Mouse (Mus musculus): Measurements from ENCODE around the gene Gcnt7. TPM values are rescaled to one million over a fixed set of nuclear protein-coding genes. Genes with fewer than 3 reads are reported as not detected.

The Gcnt7 gene
- polyA plus RNA-seq, 1 experiment, result not detected

DNA sequence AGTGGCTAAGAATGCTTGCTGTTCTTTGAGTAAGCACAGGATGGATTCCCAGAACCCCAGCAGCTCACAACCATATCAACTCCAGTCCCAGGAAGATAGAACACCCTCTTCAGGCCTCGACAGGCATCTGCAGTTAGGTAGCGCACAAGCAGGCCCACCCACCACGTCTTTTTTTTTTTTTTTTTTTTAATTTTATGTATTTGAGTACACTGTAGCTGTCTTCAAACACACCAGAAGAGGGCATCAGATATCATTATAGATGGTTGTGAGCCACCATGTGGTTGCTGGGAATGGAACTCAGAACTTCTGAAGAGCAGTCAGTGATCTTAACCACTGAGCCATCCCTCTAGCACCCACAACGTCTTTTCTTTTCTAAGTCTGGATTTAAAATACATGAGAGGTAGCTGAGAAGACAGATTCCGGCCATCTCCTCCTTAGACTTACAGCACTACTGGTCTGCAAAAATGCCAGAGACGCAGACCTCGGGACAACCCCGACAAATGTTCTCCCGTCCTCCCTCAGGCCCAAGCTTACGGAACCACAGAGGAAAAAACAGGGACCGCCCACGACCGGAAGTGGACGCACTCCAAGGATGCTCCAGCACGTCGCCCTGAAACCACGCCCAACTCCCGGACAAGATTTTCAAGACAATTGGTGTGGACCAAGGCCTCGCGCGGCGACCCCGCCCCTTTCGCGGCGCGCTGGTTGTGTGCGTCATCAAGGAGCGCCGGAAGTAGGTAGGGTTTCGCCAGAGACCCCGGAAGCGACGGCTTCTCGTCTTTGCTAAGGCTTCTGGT lies 18.4 kb downstream of the Gcnt7 start, which contains the start of gene Rtf2:
TSS of gene Rtf2 (plus strand) at position 714 of the 797 bp plus-strand sequence.
- peaks cover 12% of the 10 kb centered on the region; the same call in 1 of the 2 replicates for H3K4me1 ChIP-seq (ENCODE audit: control insufficient read depth, insufficient read depth, insufficient read length, low read length)

DNA sequence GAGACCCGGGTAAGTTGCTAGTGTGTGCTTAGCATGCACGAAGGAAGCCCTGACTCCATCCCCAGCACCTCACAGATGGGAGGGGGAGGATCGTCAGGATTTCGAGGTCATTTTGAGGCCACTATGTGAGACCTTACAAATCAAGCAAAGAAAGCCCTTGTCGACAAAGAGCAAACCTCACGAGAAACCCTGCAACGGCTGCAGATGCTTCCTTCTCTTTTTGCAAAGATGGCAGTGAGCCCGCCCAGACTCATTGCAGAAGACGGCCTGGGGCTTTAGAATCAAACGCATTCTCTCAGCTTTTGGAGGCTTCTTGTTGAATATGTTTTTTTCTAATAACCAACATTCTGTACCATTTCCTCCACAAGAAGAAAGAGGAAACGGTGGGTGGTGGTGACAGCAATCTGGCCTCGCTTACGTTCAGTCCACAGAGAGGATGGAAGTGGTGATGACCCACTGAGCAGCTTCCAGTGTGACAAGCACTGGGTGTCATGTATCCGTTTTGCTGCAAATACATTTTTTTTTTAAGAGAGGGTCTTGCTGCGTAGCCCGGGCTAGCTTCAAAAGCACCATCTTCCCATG lies 20.9 kb downstream of the Gcnt7 start:
- Histone ChIP-seq H3K4me1 (ENCODE audit: control insufficient read depth, insufficient read depth, insufficient read length, low read length) (peaks cover 10% of the 10 kb centered on the region; the same call in 1 of the 2 replicates), H3K4me3 (ENCODE audit: insufficient read depth, low read depth, low read length) (no peak overlapping the region), H3K27ac (replicated peaks; ENCODE audit: low read depth, low read length) (peak overlapping the region; percentile 56)

More for the DNA sequence above, 18.4 kb downstream of the Gcnt7 start, which contains the start of gene Rtf2:
- peak within 1 kb of the TSS; percentile 77 for H3K27ac ChIP-seq (replicated peaks; ENCODE audit: low read depth, low read length)
- H3K4me3 ChIP-seq (ENCODE audit: insufficient read depth, low read depth, low read length), result peak within 1 kb of the TSS; percentile 93

DNA sequence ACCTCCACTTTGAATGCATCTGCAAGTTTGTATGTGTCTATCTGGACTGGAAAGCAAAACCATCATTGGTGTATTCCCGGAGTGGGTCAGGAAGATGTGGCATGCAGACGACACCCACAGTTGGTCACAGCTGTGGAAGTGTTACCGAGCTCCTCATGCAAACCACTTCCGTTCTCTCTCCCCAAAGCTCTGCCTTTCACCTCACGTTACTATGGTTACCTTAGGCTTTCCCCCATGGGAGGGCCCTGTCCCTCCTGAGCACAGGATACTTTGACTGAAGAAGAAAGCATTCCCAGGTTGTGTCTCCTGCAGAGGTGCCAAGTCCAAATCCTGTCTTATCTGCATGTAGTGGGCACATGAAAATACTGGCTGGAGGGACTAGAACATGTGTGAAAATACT lies 24.6 kb downstream of the Gcnt7 start:
- no peak overlapping the region for H3K27ac ChIP-seq (replicated peaks; ENCODE audit: low read depth, low read length)
- no peaks in the 10 kb centered on the region for H3K4me1 ChIP-seq (ENCODE audit: control insufficient read depth, insufficient read depth, insufficient read length, low read length)
- H3K4me3 ChIP-seq (ENCODE audit: insufficient read depth, low read depth, low read length), result no peak overlapping the region

DNA sequence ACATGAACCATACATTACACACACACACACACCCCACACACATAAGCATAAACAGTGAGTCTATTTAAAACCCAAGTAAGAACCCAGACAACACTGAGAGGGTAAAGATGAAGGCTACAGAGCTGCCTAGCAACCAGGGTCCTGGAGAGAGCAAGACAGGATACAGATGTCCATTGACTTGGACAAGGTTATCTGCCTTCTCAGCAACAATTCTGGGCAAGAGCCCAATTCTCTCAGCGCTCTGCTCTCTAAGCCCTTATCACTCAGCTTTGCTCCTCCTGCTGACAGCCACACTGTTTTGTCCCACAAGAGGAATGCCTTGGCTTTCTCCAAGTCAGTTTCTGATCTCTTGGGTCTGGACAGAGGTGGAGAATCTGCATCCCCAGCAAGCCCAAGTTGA lies 27.8 kb downstream of the Gcnt7 start:
- Histone ChIP-seq H3K27ac (replicated peaks; ENCODE audit: low read depth, low read length) (no peak overlapping the region), H3K4me1 (ENCODE audit: control insufficient read depth, insufficient read depth, insufficient read length, low read length) (no peaks in the 10 kb centered on the region), H3K4me3 (ENCODE audit: insufficient read depth, low read depth, low read length) (no peak overlapping the region)

DNA sequence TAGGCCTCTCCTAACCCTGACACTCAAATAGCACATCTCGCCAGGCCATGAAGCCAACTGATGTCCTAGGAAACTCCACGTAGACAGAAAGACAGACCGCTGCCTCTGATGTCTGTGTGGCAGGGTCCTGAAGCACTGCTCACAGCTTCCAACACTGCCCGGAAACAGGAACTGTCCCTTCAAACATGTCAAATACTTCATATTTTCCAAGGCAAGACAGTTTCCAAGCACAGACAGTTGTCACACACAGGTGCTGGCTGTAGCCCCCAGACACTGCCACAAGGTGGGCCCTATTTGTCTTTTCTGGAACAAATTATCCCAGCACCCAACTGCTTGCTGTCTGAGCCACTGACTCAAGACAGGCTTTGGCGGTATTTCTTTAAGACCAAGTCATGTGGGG lies 40.2 kb downstream of the Gcnt7 start:
- Histone ChIP-seq H3K27ac (replicated peaks; ENCODE audit: low read depth, low read length) (no peak overlapping the region), H3K4me3 (ENCODE audit: insufficient read depth, low read depth, low read length) (no peak overlapping the region), H3K4me1 (ENCODE audit: control insufficient read depth, insufficient read depth, insufficient read length, low read length) (no peaks in the 10 kb centered on the region)

DNA sequence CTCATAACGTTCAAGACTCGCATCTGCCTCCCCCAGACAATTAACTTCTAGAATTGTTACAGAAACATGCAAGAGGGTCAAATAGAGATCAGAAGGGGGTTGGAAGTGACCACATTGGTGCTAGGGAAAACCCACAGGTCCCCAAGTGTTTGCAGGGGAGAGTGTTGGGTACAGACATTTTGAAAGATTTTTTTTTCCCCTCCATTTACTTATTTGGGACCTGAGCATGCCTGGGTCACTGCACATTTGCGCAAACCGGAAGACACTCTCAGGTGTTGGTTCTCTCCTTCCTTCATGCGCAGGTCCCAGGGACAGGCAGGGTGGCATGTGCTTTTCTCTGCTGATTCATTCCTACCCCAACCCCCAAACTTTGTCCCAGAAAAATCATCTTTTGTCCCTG lies 41.5 kb downstream of the Gcnt7 start:
- H3K4me1 ChIP-seq (ENCODE audit: control insufficient read depth, insufficient read depth, insufficient read length, low read length), result no peaks in the 10 kb centered on the region
- H3K27ac ChIP-seq (replicated peaks; ENCODE audit: low read depth, low read length), result no peak overlapping the region
- no peak overlapping the region for H3K4me3 ChIP-seq (ENCODE audit: insufficient read depth, low read depth, low read length)

DNA sequence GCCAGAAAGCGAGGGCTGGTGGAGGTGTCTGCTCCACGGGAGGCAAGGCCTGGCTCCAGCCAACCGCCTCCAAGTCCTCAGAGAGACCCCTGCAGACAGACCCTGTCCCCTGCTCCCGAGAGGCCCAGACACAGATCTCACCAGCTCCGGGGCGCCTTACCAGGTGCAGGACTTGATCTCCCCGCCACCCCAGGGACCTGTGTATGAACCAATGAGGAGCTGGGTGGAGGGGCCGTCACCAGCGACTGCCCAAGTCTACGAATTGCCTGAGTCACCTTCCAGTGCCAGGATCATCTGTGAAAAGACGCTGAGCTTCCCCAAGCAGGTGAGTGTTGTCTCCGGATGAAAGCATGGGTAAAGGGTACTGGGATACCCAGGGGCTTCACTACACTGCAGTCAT lies 42.2 kb downstream of the Gcnt7 start:
- Histone ChIP-seq H3K27ac (replicated peaks; ENCODE audit: low read depth, low read length) (no peak overlapping the region), H3K4me3 (ENCODE audit: insufficient read depth, low read depth, low read length) (no peak overlapping the region), H3K4me1 (ENCODE audit: control insufficient read depth, insufficient read depth, insufficient read length, low read length) (no peaks in the 10 kb centered on the region)

DNA sequence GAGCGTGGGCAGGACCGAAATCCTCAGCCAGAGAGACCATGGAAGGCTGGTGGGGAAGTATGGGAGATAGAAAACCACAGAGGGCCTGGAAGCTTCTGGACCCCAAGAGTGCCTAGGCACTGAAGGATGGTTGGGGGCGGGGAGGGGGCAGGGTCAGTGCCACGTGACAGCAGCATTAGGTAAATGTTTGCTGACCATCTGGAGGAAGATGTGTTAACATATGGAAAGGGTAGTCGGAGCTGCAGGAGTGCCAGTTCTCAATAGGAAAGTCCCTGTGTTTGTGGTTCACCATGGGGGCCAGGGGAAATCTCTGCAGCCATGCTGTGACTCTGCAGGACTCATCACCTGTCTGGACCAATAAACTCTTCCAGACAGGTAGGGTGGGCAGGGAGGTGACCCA lies 44.5 kb downstream of the Gcnt7 start:
- no peak overlapping the region for H3K4me3 ChIP-seq (ENCODE audit: insufficient read depth, low read depth, low read length)
- no peak overlapping the region for H3K27ac ChIP-seq (replicated peaks; ENCODE audit: low read depth, low read length)
- H3K4me1 ChIP-seq (ENCODE audit: control insufficient read depth, insufficient read depth, insufficient read length, low read length), result no peaks in the 10 kb centered on the region

DNA sequence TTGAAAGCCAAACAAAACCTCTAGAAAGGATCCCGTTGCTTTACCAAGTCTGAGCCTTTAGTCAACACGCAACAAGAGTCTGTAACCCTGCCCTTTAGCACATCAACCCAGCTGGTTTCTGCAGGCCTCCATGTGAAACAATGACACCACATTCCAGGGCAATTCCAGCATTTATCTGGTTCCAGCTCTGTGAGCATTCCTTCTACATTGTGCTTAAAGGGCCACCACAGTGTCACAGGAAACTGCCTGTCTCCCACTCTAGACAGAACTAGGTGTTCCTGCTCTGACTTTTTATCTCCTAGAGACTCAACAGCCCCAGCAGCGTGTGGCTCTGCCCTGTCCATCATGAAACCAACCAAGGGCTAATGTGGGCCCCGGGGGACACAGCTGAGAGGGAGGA lies 45.1 kb downstream of the Gcnt7 start:
- H3K4me1 ChIP-seq (ENCODE audit: control insufficient read depth, insufficient read depth, insufficient read length, low read length), result no peaks in the 10 kb centered on the region
- H3K4me3 ChIP-seq (ENCODE audit: insufficient read depth, low read depth, low read length), result no peak overlapping the region
- H3K27ac ChIP-seq (replicated peaks; ENCODE audit: low read depth, low read length), result no peak overlapping the region

DNA sequence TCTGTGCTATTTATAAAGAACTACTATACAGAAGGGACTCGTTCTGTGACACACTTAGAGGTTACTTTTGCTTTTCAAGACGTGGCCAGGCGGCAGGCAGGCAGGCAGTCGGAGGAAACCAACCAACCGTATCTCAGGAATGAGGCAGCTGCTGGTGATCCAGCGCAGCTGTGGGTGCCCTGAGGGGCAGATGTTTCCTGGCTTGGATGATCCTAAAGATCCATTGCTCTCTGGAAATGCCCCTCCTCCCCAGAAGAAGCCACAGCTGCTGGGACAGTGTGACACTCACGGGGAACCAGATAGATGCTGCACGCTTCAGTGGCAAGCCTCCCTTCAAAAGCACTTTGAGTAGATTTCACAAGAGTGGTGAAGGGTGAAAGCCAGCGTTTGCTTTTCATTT lies 45.9 kb downstream of the Gcnt7 start:
- no peak overlapping the region for H3K27ac ChIP-seq (replicated peaks; ENCODE audit: low read depth, low read length)
- no peak overlapping the region for H3K4me3 ChIP-seq (ENCODE audit: insufficient read depth, low read depth, low read length)

DNA sequence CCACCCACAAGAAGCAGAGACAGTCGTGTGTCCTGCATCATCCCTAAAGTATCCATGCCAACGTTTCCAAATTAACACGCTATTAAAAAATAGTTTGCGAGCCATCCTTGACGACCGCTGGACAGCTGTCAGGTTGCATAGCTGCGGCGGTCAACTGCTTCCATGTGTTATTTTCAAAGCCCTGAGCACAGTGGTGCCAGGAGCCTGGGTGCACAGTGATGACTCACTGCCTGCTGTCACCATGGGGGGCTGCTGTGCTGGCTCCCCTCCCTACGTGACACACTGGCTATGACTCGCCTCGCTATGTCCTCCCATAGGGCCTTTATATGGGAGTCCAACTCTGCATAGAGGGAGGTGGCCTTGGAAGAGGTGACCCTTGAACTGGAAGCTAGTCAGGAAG lies 47.3 kb downstream of the Gcnt7 start:
- H3K27ac ChIP-seq (replicated peaks; ENCODE audit: low read depth, low read length), result no peak overlapping the region
- no peaks in the 10 kb centered on the region for H3K4me1 ChIP-seq (ENCODE audit: control insufficient read depth, insufficient read depth, insufficient read length, low read length)
- no peak overlapping the region for H3K4me3 ChIP-seq (ENCODE audit: insufficient read depth, low read depth, low read length)

More for the DNA sequence above, 45.9 kb downstream of the Gcnt7 start:
- H3K4me1 ChIP-seq (ENCODE audit: control insufficient read depth, insufficient read depth, insufficient read length, low read length), result no peaks in the 10 kb centered on the region

DNA sequence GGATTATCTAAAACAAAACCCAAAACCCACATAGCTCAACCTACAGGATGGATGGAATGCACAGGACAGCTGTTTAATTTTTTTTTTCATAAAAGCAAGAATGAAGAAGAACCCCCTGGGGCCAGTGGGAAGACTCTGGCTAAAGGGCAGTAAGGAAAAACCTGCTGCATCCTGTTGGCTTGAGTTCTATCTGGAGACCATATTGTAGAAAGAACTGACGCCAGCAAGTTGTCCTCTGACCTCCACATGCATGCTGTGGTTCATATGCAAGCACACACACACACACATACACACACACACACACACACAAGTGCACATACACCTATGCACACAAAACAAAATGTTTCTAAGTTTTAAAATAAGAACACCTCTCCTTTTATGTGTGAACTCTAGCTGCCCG lies 47.7 kb downstream of the Gcnt7 start:
- Histone ChIP-seq H3K4me1 (ENCODE audit: control insufficient read depth, insufficient read depth, insufficient read length, low read length) (no peaks in the 10 kb centered on the region), H3K4me3 (ENCODE audit: insufficient read depth, low read depth, low read length) (no peak overlapping the region), H3K27ac (replicated peaks; ENCODE audit: low read depth, low read length) (no peak overlapping the region)

DNA sequence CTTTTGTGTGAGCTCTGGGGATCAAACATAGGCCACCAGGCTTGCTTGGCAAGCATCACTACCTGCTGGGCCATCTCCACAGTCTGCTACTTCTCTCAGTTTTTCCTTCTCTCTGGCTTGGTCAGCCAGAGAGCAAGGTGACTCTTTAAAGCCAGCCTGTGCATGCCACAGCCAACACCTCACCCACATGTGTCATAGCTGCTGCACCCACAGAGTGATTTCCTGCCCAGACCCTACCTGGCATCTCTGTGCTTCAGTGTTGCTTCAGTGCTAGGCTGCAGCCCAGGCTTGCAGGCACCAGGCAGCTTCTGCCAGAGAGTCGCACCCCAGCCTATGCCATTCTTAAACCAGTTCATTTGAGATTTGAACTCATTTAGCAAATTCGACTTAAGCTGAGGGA lies 50.9 kb downstream of the Gcnt7 start:
- Histone ChIP-seq H3K4me1 (ENCODE audit: control insufficient read depth, insufficient read depth, insufficient read length, low read length) (no peaks in the 10 kb centered on the region), H3K4me3 (ENCODE audit: insufficient read depth, low read depth, low read length) (no peak overlapping the region), H3K27ac (replicated peaks; ENCODE audit: low read depth, low read length) (no peak overlapping the region)

DNA sequence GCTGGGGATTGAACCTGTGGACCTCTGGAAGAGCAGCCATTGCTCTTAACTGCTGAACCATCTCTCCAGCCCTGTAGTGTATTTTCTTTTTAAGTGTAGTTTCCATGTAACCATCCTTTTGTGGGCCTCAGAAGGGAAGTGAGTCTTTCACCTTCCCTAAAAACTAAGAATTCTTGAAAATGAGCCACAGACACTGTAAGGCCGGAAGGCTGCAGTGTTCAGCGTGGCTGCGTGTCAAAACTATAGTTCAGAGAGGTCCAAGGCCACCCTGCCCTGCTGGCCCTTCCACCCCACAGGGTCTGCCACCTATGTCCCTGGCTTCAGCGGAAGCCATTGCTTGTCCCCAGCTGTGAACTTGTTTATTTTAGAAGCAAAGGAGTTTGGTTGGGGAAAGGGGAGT lies 52.2 kb downstream of the Gcnt7 start:
- Histone ChIP-seq H3K4me1 (ENCODE audit: control insufficient read depth, insufficient read depth, insufficient read length, low read length) (no peaks in the 10 kb centered on the region), H3K27ac (replicated peaks; ENCODE audit: low read depth, low read length) (peak overlapping the region; percentile 27; the same call in 1 of the 2 replicates), H3K4me3 (ENCODE audit: insufficient read depth, low read depth, low read length) (no peak overlapping the region)

DNA sequence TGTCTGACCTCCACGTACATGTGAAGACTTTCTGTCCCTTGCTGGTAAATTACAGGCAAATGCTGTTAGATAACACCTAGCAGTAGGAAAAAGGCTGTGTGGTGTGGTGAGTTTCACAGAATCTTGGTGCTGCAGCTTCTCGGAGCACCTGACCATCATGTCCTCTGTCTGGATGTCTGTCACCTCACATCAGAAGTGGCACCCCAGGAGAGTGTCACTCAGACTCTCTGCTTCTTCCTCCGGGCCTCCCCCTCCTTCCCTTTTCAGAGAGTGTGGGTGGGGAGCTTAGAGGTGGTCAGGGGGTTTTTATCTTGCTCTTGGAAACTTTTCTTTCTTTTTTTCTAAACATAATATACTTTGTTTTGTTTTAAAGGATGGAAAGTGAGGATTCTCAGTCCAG lies 53.4 kb downstream of the Gcnt7 start:
- H3K4me3 ChIP-seq (ENCODE audit: insufficient read depth, low read depth, low read length), result no peak overlapping the region
- H3K27ac ChIP-seq (replicated peaks; ENCODE audit: low read depth, low read length), result no peak overlapping the region
- peaks cover 2% of the 10 kb centered on the region; the same call in 1 of the 2 replicates for H3K4me1 ChIP-seq (ENCODE audit: control insufficient read depth, insufficient read depth, insufficient read length, low read length)

DNA sequence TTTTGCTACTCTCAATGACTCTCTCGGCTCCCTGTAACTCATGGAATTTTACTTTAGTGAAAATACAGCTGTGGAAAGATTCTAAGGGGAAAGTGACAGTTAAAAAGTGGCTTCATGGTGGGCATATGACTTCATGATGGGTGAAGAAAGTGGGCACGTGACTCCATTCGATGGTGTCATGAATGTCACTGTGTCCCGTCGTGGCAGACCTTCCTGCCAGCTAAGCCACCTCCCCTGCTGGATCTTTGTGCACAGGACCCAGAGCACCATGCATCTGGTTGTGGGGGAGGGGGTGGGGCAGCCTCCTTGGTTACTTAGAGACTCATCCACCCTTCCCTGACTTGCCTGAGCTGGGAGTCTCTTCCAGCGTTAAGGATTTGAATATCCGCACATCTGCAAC lies 54.2 kb downstream of the Gcnt7 start:
- H3K4me3 ChIP-seq (ENCODE audit: insufficient read depth, low read depth, low read length), result no peak overlapping the region
- H3K4me1 ChIP-seq (ENCODE audit: control insufficient read depth, insufficient read depth, insufficient read length, low read length), result peaks cover 5% of the 10 kb centered on the region; the same call in 1 of the 2 replicates

More for the DNA sequence above, 54.2 kb downstream of the Gcnt7 start:
- no peak overlapping the region for H3K27ac ChIP-seq (replicated peaks; ENCODE audit: low read depth, low read length)
